ENCODE assay signal across 8 mouse cellular contexts in genomic region chr4:133338521-133339095, GRCm38 (mm10). TPM values are rescaled to one million over a fixed set of nuclear protein-coding genes. Genes with fewer than 3 reads are reported as not detected.
DNase-seq lines count a peak whose midpoint lies in the region; ATAC-seq and TF ChIP-seq lines count a peak whose summit lies in the region.

No protein-coding gene starts in this region.

- TF ChIP-seq EP300 in heart, postnatal 0 days (IDR thresholded peaks at IDR 0.05; ENCODE audit: low read depth), result no peak

- peak; percentile 23 for ATAC-seq in heart, postnatal 0 days (ENCODE audit: insufficient read depth, low read depth)
- ATAC-seq in forebrain, embryonic 13.5 days, result no peak; the same call in 1 of the 2 replicates
- peak; percentile 10 for ATAC-seq in liver, embryonic 16.5 days (ENCODE audit: low read depth)
- no peak for ATAC-seq in megakaryocyte-erythroid progenitor cell, adult 5-6 weeks (replicated peaks; ENCODE audit: low FRiP score, low TSS enrichment, poor library complexity, severe bottlenecking)

- under 1% methylated on average over 39 of the region's 39 CpGs for WGBS in heart, postnatal 0 days
- WGBS in forebrain, embryonic 13.5 days, result 1% methylated on average over 35 of the region's 39 CpGs
- under 1% methylated on average over 34 of the region's 39 CpGs for WGBS in liver, embryonic 16.5 days (ENCODE audit: insufficient replicate concordance)

- no peaks in the 10 kb centered on the region for H3K4me1 ChIP-seq in heart, postnatal 0 days (ENCODE audit: control insufficient read depth, insufficient read depth)
- H3K4me1 ChIP-seq in forebrain, embryonic 13.5 days, result peaks cover 15% of the 10 kb centered on the region
- peaks cover 16% of the 10 kb centered on the region for H3K4me1 ChIP-seq in liver, embryonic 16.5 days (ENCODE audit: control insufficient read depth, low read depth, low read length)

- H3K27ac ChIP-seq in heart, postnatal 0 days (ENCODE audit: low read depth), result peak overlapping the region; percentile 78
- peak overlapping the region; percentile 89 for H3K27ac ChIP-seq in forebrain, embryonic 13.5 days
- H3K27ac ChIP-seq in liver, embryonic 16.5 days (ENCODE audit: low read length), result peak overlapping the region; percentile 85

- H3K9me3 ChIP-seq in heart, postnatal 0 days (replicated peaks; ENCODE audit: control insufficient read depth, low read length), result no peaks in the 10 kb centered on the region
- no peaks in the 10 kb centered on the region for H3K9me3 ChIP-seq in forebrain, embryonic 13.5 days (replicated peaks)
- H3K9me3 ChIP-seq in liver, embryonic 16.5 days (replicated peaks; ENCODE audit: control insufficient read depth, low read length), result no peaks in the 10 kb centered on the region

- no peaks in the 10 kb centered on the region for H3K36me3 ChIP-seq in heart, postnatal 0 days (replicated peaks; ENCODE audit: control insufficient read depth, insufficient read depth, low read length)
- 0 out of 2 replicates have a peak, but pooled peaks cover 4% of the 10 kb centered on the region for H3K36me3 ChIP-seq in forebrain, embryonic 13.5 days (ENCODE audit: poor library complexity, severe bottlenecking)
- no peaks in the 10 kb centered on the region for H3K36me3 ChIP-seq in liver, embryonic 16.5 days (ENCODE audit: control insufficient read depth, insufficient read depth)

- DNase-seq in heart, postnatal 0 days (ENCODE audit: low spot score), result peak; percentile 23
- DNase-seq in heart, postnatal 14 days, result no peak
- peak; percentile 62 for DNase-seq in Muller cell, postnatal 12 days (ENCODE audit: inconsistent ontology term)
- DNase-seq in left cerebral cortex, adult 9 months (ENCODE audit: low spot score in 2 of 2), result no peak
- DNase-seq in thymus, postnatal 0 days (ENCODE audit: low spot score), result no peak

- H3K27me3 ChIP-seq in heart, postnatal 0 days (ENCODE audit: control insufficient read depth, insufficient read depth, low read length), result no peaks in the 10 kb centered on the region; the same call in 1 of the 2 replicates
- H3K27me3 ChIP-seq in forebrain, embryonic 13.5 days, result peaks cover 12% of the 10 kb centered on the region; the same call in 1 of the 2 replicates
- peaks cover 7% of the 10 kb centered on the region; the same call in 1 of the 2 replicates for H3K27me3 ChIP-seq in liver, embryonic 16.5 days (ENCODE audit: control insufficient read depth, insufficient read depth, low read depth, low read length)

- H3K4me3 ChIP-seq in heart, postnatal 0 days (ENCODE audit: low read depth, low read length), result peak overlapping the region; percentile 80
- peak overlapping the region; percentile 87 for H3K4me3 ChIP-seq in forebrain, embryonic 13.5 days
- peak overlapping the region; percentile 89 for H3K4me3 ChIP-seq in liver, embryonic 16.5 days (ENCODE audit: low read depth, low read length)

- peak overlapping the region; percentile 77 for H3K4me2 ChIP-seq in heart, postnatal 0 days (ENCODE audit: low read depth, low read length)
- peak overlapping the region; percentile 83 for H3K4me2 ChIP-seq in forebrain, embryonic 13.5 days
- H3K4me2 ChIP-seq in liver, embryonic 16.5 days (ENCODE audit: low read depth, low read length), result peak overlapping the region; percentile 91

- peak overlapping the region; percentile 78 for H3K9ac ChIP-seq in heart, postnatal 0 days (replicated peaks; ENCODE audit: low read depth, low read length)
- peak overlapping the region; percentile 90 for H3K9ac ChIP-seq in forebrain, embryonic 13.5 days
- peak overlapping the region; percentile 94 for H3K9ac ChIP-seq in liver, embryonic 16.5 days (ENCODE audit: low read depth, low read length)

- intact Hi-C loops in heart, postnatal 14 days (cut with DNase I), result no loop called here

- no peak for TF ChIP-seq CTCF in heart, postnatal 0 days (IDR thresholded peaks at IDR 0.05; ENCODE audit: low read depth)

RNA-seq across cellular contexts. Expression of gene Wdtc1, which starts 14.7 kb away (rescaled TPM):
- 30.2 and 39.9 TPM in 2 replicates for total RNA-seq in heart, postnatal 0 days (2014; rRNA removed; ENCODE audit: low replicate concordance)
- polyA plus RNA-seq in heart, postnatal 0 days (2015; fragmentation: Nextera tagmentation; extraction: Ambion mirVana), result 9.3 and 9.6 TPM in 2 replicates
- total RNA-seq in heart, postnatal 14 days (2021), result 10 to 100 TPM; 65.7 to 70.6 TPM
- polyA plus RNA-seq in forebrain, embryonic 13.5 days (2015; fragmentation: Nextera tagmentation; extraction: Ambion mirVana), result 14.0 and 16.9 TPM in 2 replicates
- polyA plus RNA-seq in liver, embryonic 16.5 days (2015; fragmentation: Nextera tagmentation; extraction: Ambion mirVana), result 6.2 and 8.1 TPM in 2 replicates
- 15.3 and 18.6 TPM in 2 replicates for total RNA-seq in megakaryocyte-erythroid progenitor cell, adult 5-6 weeks (2014; fragmentation: Nextera tagmentation)
- 7.5 and 8.0 TPM in 2 replicates for total RNA-seq in megakaryocyte-erythroid progenitor cell, adult 5-6 weeks (2017)
- 13.6 and 14.2 TPM in 2 replicates for polyA plus RNA-seq in thymus, postnatal 0 days (2015; fragmentation: Nextera tagmentation; extraction: Ambion mirVana)

RNA-seq across cellular contexts. Expression of gene Slc9a1, which starts 30.9 kb away (rescaled TPM):
- 15.8 and 30.8 TPM in 2 replicates for total RNA-seq in heart, postnatal 0 days (2014; rRNA removed; ENCODE audit: low replicate concordance)
- 4.0 and 4.4 TPM in 2 replicates for polyA plus RNA-seq in heart, postnatal 0 days (2015; fragmentation: Nextera tagmentation; extraction: Ambion mirVana)
- total RNA-seq in heart, postnatal 14 days (2021), result 10 to 100 TPM; 21.2 to 22.9 TPM
- polyA plus RNA-seq in forebrain, embryonic 13.5 days (2015; fragmentation: Nextera tagmentation; extraction: Ambion mirVana), result 5.6 and 7.3 TPM in 2 replicates
- polyA plus RNA-seq in liver, embryonic 16.5 days (2015; fragmentation: Nextera tagmentation; extraction: Ambion mirVana), result 2.9 and 3.3 TPM in 2 replicates
- 31.8 and 33.1 TPM in 2 replicates for total RNA-seq in megakaryocyte-erythroid progenitor cell, adult 5-6 weeks (2014; fragmentation: Nextera tagmentation)
- total RNA-seq in megakaryocyte-erythroid progenitor cell, adult 5-6 weeks (2017), result 5.8 and 13.7 TPM in 2 replicates
- 5.2 and 6.2 TPM in 2 replicates for polyA plus RNA-seq in thymus, postnatal 0 days (2015; fragmentation: Nextera tagmentation; extraction: Ambion mirVana)

Comparison
In these comparisons a context has a peak if more than half of its experiments do, and no peak if none do; other contexts are left out.
1. DNase-seq: peak in heart, postnatal 0 days (single experiment) and Muller cell, postnatal 12 days (single experiment); none in heart, postnatal 14 days (0 of 2), left cerebral cortex, adult 9 months (0 of 2) and thymus, postnatal 0 days (single experiment).
2. ATAC-seq: peak in heart, postnatal 0 days (single experiment) and liver, embryonic 16.5 days (single experiment); none in forebrain, embryonic 13.5 days (single experiment) and megakaryocyte-erythroid progenitor cell, adult 5-6 weeks (single experiment).
3. Peak in every context shown above with its lines, with median percentiles within 50 percentile points of each other: H3K27ac ChIP-seq, H3K4me2 ChIP-seq, H3K4me3 ChIP-seq and H3K9ac ChIP-seq.